Mouse (Mus musculus): ENCODE data around the gene Lrrc9.

DNA sequence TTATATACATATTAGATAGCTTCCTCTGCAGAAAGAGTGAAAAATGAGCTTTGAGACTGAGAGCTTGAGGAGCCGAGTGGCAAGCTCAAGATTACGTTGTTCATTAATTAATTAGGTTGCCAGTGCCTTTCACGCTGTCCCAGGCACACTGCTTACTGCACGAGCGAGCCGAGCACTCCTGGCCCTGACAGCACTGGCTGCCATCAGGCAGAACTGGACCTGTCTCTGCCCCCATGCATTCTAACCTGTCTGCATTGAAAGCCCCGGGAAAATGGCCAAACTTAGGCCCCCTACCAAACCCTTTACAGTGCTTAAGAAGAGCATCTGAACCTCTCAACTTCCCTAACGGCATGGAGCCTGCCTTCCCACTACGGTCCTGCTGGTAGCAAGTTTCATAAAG lies 77.7 kb downstream of the Lrrc9 start:
- TF ChIP-seq CTCF (IDR thresholded peaks at IDR 0.05; ENCODE audit: low read depth, low read length): no peak
- no peak for TF ChIP-seq POLR2A (IDR thresholded peaks at IDR 0.05; ENCODE audit: extremely low read depth, insufficient read depth, low read length)
